Mouse (Mus musculus) thymus, postnatal 0 days (tissue): ENCODE measurements around the gene Olfr56. TPM values are rescaled to one million over a fixed set of nuclear protein-coding genes. Genes with fewer than 3 reads are reported as not detected.
A peak's percentile ranks its signal among the peaks of the same experiment; 100 is the strongest.
"Not testable (repeated sequence)": the region's sequence is repeated elsewhere in the genome, so short reads cannot be mapped to it uniquely, and the experiment has no call there.

Source experiments
- DNase-seq: peaks from one replicate; pipeline ENCODE4 v3.0.0-alpha.2; 2015; ENCODE audit warnings: low spot score
- polyA plus RNA-seq: library from polyadenylated mRNA; unstranded; fragments of >200 nt; fragmentation: Nextera tagmentation; extraction: Ambion mirVana; gene quantifications from 2 replicates; pipeline ENCODE4 v1.2.1, GENCODE M21; 2015

Olfr56 gene
- polyA plus RNA-seq, 1 experiment from 2014 or later, result 0.25 TPM

DNA sequence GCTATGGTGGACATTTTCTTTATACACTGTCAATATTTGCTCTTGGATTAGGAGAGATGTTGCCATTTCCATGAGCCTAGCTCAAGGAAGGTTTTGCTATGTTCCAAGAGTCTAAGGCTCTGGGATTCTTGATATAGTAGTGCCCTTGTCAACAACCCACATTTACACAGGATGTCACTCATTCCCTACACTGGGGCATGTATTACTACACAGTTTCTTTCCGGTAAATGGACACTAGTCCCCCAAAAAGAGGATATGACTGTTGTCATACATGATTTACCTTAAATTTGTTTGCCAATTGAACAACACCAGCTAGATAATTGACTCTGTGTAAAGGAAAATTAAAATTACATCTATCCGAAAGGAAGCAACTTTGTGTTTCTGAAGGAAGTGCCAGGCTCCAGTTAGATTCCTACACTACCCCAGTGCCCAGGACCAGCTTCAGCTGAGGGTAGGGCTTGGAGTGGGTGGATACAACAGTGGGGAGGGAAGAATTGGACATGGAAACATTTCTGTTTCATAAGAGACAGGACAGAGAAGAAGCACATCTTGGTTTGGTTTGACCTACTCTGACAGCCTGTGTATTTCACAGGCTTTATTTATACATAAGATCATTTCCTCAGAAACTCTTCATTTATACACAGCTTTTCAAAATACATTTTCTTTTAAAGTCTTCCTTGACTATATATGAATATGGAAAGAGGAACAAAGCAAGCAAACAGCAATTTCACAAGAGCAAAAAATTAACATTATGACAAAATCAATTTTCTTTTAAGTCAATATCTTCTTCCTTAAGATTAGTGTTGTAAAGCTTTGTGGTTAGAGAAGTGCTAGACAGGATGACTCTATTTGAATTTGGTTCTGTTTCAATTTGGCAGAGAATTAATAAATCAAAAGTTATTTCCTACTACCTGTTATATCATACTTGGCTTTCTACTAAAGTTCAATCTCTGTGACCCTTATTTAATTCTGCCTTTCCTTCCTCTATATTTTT is 178.4 kb downstream of the Olfr56 start:
- no peak for DNase-seq

GRCm38 (mm10) chr11:49168839-49169611 is 190.3 kb downstream of the Olfr56 start:
- DNase-seq, result peak; percentile 10

- no peak for DNase-seq
These were observed 191.9 kb downstream of the Olfr56 start for GRCm38 (mm10) chr11:49170576-49170975.

GRCm38 (mm10) chr11:49175345-49175744 is 196.7 kb downstream of the Olfr56 start:
- DNase-seq, result no peak

- DNase-seq, result not testable (repeated sequence)
These were observed 197.5 kb downstream of the Olfr56 start for GRCm38 (mm10) chr11:49176047-49176779.

DNA sequence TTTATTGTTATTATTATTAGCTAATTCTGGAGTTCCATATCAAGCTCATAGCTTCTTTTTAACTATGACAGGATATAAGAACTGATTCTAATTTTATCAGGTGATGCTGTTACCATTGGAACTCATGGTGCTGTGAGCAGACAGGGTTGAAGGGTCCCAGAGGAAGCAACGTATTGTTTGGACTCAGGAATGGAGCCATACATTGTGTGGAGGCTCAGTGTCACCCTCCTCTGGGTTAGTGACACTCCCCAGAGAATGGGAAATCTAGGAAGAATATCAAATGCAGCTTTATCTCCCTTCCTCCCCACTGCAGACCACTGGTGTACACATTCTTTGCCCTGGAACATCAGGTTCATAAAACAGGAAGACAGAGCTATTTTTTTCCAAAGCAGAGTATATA is 204.5 kb downstream of the Olfr56 start:
- no peak for DNase-seq

Other genes with a start within 250 kb of the Olfr56 start
- 988 and 1,015 TPM in 2 replicates for gene Rack1, start 178.6 kb upstream of the Olfr56 start, polyA plus RNA-seq
- gene Trim41, start 161.5 kb upstream of the Olfr56 start, polyA plus RNA-seq, result 3.5 and 5.5 TPM in 2 replicates
- gene Trim7, start 152.7 kb upstream of the Olfr56 start, polyA plus RNA-seq, result 1.1 and 2.1 TPM in 2 replicates
- gene Gm12184, start 152.2 kb upstream of the Olfr56 start, polyA plus RNA-seq, result 7.6 and 8.8 TPM in 2 replicates
- 57.1 and 61.0 TPM in 2 replicates for gene Irgm1, start 107.2 kb upstream of the Olfr56 start, polyA plus RNA-seq
- 0.29 and 0.46 TPM in 2 replicates for gene Gm5431, start 76.7 kb upstream of the Olfr56 start, polyA plus RNA-seq
- gene Psme2b, start 32.7 kb upstream of the Olfr56 start, polyA plus RNA-seq, result 6.3 and 9.0 TPM in 2 replicates
- 1.8 and 2.1 TPM in 2 replicates for gene 9930111J21Rik1, start 509 bp downstream of the Olfr56 start, polyA plus RNA-seq
- gene Gm12185, start 13.3 kb downstream of the Olfr56 start, polyA plus RNA-seq, result 0.93 and 1.2 TPM in 2 replicates
- 59.3 and 61.7 TPM in 2 replicates for gene Tgtp1, start 15.3 kb downstream of the Olfr56 start, polyA plus RNA-seq
- gene 9930111J21Rik2, start 72.4 kb downstream of the Olfr56 start, polyA plus RNA-seq, result 1.1 and 1.5 TPM in 2 replicates
- gene Tgtp2, start 85.3 kb downstream of the Olfr56 start, polyA plus RNA-seq, result 58.7 and 59.3 TPM in 2 replicates
- gene Ifi47, start 97.7 kb downstream of the Olfr56 start, polyA plus RNA-seq, result 87.1 and 88.7 TPM in 2 replicates
- gene Olfr1396, start 136.0 kb downstream of the Olfr56 start, polyA plus RNA-seq, result 0.10 and 0.16 TPM in 2 replicates
- not detected in 2 replicates for gene Olfr1395, start 163.4 kb downstream of the Olfr56 start, polyA plus RNA-seq
- gene Olfr1394, start 175.5 kb downstream of the Olfr56 start, polyA plus RNA-seq, result not detected in 2 replicates
- gene Btnl9, start 208.3 kb downstream of the Olfr56 start, polyA plus RNA-seq, result 1.1 and 1.7 TPM in 2 replicates
- 33.8 and 36.1 TPM in 2 replicates for gene Zfp62, start 224.4 kb downstream of the Olfr56 start, polyA plus RNA-seq